8 mouse cellular contexts compared by ENCODE assay signal in the genomic region with DNA sequence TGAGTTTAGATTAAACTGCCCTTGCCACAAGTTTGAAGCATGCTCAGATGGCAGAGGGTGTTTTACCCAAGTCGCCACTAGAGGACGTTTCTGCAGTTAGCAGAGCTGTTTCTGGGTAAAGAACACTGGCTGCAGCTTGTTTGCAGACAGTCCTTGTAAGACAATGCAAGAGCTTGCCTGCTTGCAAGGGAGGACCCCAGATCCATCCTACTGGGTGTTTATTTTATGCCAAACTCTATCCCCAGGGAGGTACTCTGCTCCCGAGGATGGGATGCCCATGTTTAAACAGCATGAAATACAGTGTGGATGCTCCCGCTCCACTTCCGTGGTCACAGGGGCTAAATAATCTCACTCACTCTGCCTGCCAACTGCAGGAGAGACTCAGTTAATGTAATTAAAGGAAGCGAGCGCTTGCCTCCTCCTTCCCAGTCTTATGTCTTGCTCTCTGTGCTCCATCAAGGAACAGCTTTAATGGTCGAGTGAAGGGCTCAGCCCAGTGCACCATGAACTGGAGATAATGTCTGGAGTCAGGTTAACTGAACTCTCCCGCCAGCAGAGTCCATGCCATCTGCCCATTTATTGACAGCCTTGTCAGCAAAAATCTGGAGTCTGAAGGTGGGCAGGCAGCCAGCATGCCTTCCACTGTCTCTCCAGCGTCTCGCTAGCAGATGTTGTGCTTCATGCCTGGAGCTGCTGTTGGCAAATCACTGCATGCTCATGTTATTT.
DNase-seq lines count a peak whose midpoint lies in the region; ATAC-seq and TF ChIP-seq lines count a peak whose summit lies in the region.

No protein-coding gene starts in this region.

- H3K27ac ChIP-seq in ES-Bruce4 (ENCODE audit: insufficient read depth, low read length), result no peak overlapping the region
- peak overlapping the region; percentile 86 for H3K27ac ChIP-seq in hindbrain, embryonic 10.5 days
- peak overlapping the region; percentile 21; the same call in 1 of the 2 replicates for H3K27ac ChIP-seq in lung, embryonic 16.5 days (ENCODE audit: low read length)

- no peak for TF ChIP-seq POLR2A in ES-Bruce4 (IDR thresholded peaks at IDR 0.05; ENCODE audit: insufficient read depth, low read length)

- H3K9ac ChIP-seq in ES-Bruce4 (ENCODE audit: low read depth, poor library complexity, severe bottlenecking), result no peak overlapping the region
- no peak overlapping the region for H3K9ac ChIP-seq in lung, embryonic 16.5 days (ENCODE audit: low read length)

- H3K4me2 ChIP-seq in lung, embryonic 16.5 days (ENCODE audit: low read depth, low read length), result peak overlapping the region; percentile 44

- H3K36me3 ChIP-seq in ES-Bruce4 (ENCODE audit: control insufficient read depth, insufficient read depth, low read length, poor library complexity, severe bottlenecking), result no peaks in the 10 kb centered on the region
- no peaks in the 10 kb centered on the region for H3K36me3 ChIP-seq in hindbrain, embryonic 10.5 days
- H3K36me3 ChIP-seq in lung, embryonic 16.5 days (ENCODE audit: control insufficient read depth, insufficient read depth, low read length), result no peaks in the 10 kb centered on the region

- H3K4me3 ChIP-seq in ES-Bruce4 (ENCODE audit: low read depth, low read length), result no peak overlapping the region
- H3K4me3 ChIP-seq in hindbrain, embryonic 10.5 days, result peak overlapping the region; percentile 32
- H3K4me3 ChIP-seq in lung, embryonic 16.5 days (ENCODE audit: low read length), result no peak overlapping the region

- H3K4me1 ChIP-seq in ES-Bruce4 (ENCODE audit: control insufficient read depth, insufficient read depth, low read length), result no peaks in the 10 kb centered on the region
- peaks cover 47% of the 10 kb centered on the region for H3K4me1 ChIP-seq in hindbrain, embryonic 10.5 days (replicated peaks)
- H3K4me1 ChIP-seq in lung, embryonic 16.5 days (replicated peaks; ENCODE audit: control insufficient read depth, insufficient read depth, low read length), result peaks cover 12% of the 10 kb centered on the region

- H3K27me3 ChIP-seq in ES-Bruce4 (ENCODE audit: control insufficient read depth, insufficient read depth, low read length, poor library complexity, severe bottlenecking), result no peaks in the 10 kb centered on the region
- 0 out of 2 replicates have a peak, but pooled peaks cover 5% of the 10 kb centered on the region for H3K27me3 ChIP-seq in hindbrain, embryonic 10.5 days (ENCODE audit: insufficient read depth, poor library complexity, severe bottlenecking)
- H3K27me3 ChIP-seq in lung, embryonic 16.5 days (ENCODE audit: control insufficient read depth, insufficient read depth, low read depth, low read length), result no peaks in the 10 kb centered on the region

- 28% methylated on average over 11 of the region's 11 CpGs for WGBS in hindbrain, embryonic 10.5 days
- WGBS in lung, embryonic 16.5 days, result 10% methylated on average over 11 of the region's 11 CpGs

- TF ChIP-seq EP300 in ES-Bruce4 (IDR thresholded peaks at IDR 0.05; ENCODE audit: insufficient read depth, low read depth, low read length), result no peak

- no peaks in the 10 kb centered on the region for H3K9me3 ChIP-seq in ES-Bruce4 (replicated peaks; ENCODE audit: control insufficient read depth, insufficient read depth, low read length, poor library complexity, severe bottlenecking)
- no peaks in the 10 kb centered on the region for H3K9me3 ChIP-seq in hindbrain, embryonic 10.5 days
- H3K9me3 ChIP-seq in lung, embryonic 16.5 days (ENCODE audit: control insufficient read depth, low read length), result no peaks in the 10 kb centered on the region

- TF ChIP-seq CTCF in ES-Bruce4 (IDR thresholded peaks at IDR 0.05; ENCODE audit: low read depth, low read length), result peak; percentile 32

- DNase-seq in cerebellum, adult 11-12 months, result peak; percentile 36
- DNase-seq in forelimb bud, embryonic 11.5 days (ENCODE audit: low read depth, low spot score), result peak; percentile 58
- DNase-seq in hindbrain, embryonic 10.5 days (ENCODE audit: low spot score), result peak; percentile 74
- DNase-seq in layer of hippocampus, adult 9-10 months (ENCODE audit: low spot score), result peak; percentile 55
- peak; percentile 81 for DNase-seq in retina, embryonic 14.5 days (ENCODE audit: low spot score)
- no peak for DNase-seq in spleen, postnatal 14 days (ENCODE audit: low spot score in 2 of 2)

- ATAC-seq in lung, embryonic 16.5 days (ENCODE audit: low read depth), result peak; percentile 82

Comparison
In these comparisons a context has a peak if more than half of its experiments do, and no peak if none do; other contexts are left out.
1. DNase-seq: peak in cerebellum, adult 11-12 months (single experiment), forelimb bud, embryonic 11.5 days (single experiment), hindbrain, embryonic 10.5 days (single experiment), layer of hippocampus, adult 9-10 months (single experiment) and retina, embryonic 14.5 days (single experiment); none in spleen, postnatal 14 days (0 of 2).